Mouse (Mus musculus) myocyte (in vitro differentiated cells): ENCODE measurements around the gene Sin3a.

Experiments used
- CEBPB ChIP-seq: IDR thresholded peaks from 2 replicates; pipeline ENCODE4 v1.6.1; 2011; ENCODE audit warnings: mild to moderate bottlenecking, moderate library complexity; ENCODE audit not compliant: poor library complexity, insufficient read depth, severe bottlenecking
- E2F4 ChIP-seq: IDR thresholded peaks from one replicate; pipeline ENCODE4 v1.6.1; 2011; ENCODE audit warnings: mild to moderate bottlenecking, control low read depth, moderate library complexity; ENCODE audit not compliant: insufficient read depth
- MAX ChIP-seq: IDR thresholded peaks from one replicate; pipeline ENCODE4 v1.6.1; 2011; ENCODE audit warnings: low read depth, mild to moderate bottlenecking, control low read depth
- MYOG ChIP-seq, 3 experiments: IDR thresholded peaks; one replicate each; pipeline ENCODE4 v1.6.1; 2011; ENCODE audit warnings: control low read depth in 2 of 3, low read depth in 2 of 3, mild to moderate bottlenecking in 2 of 3; ENCODE audit not compliant: insufficient read length in 2 of 3, control insufficient read depth in 1 of 3, insufficient read depth in 1 of 3
- POLR2A ChIP-seq: IDR thresholded peaks from one replicate; pipeline ENCODE4 v1.6.1; 2011; ENCODE audit warnings: low read depth, mild to moderate bottlenecking, control low read depth, moderate library complexity; ENCODE audit not compliant: insufficient read length
- POLR2AphosphoS2 ChIP-seq: IDR thresholded peaks from one replicate; pipeline ENCODE4 v1.6.1; 2011; ENCODE audit warnings: low read depth, control low read depth; ENCODE audit not compliant: insufficient read length
- REST ChIP-seq: IDR thresholded peaks from one replicate; pipeline ENCODE4 v1.6.1; 2011; ENCODE audit warnings: mild to moderate bottlenecking, control low read depth, moderate library complexity; ENCODE audit not compliant: insufficient read depth, insufficient read length
- SRF ChIP-seq: IDR thresholded peaks from one replicate; pipeline ENCODE4 v1.6.1; 2011; ENCODE audit warnings: low read depth; ENCODE audit not compliant: control insufficient read depth, insufficient read length
- TCF12 ChIP-seq: IDR thresholded peaks from one replicate; pipeline ENCODE4 v1.6.1; 2011; ENCODE audit warnings: mild to moderate bottlenecking, control low read depth; ENCODE audit not compliant: poor library complexity, insufficient read depth, severe bottlenecking
- USF1 ChIP-seq: IDR thresholded peaks from one replicate; pipeline ENCODE4 v1.6.1; 2011; ENCODE audit warnings: low read depth, mild to moderate bottlenecking, control low read depth, moderate library complexity

- no peak for TF ChIP-seq SRF
- TF ChIP-seq POLR2A: no peak
- no peak for TF ChIP-seq POLR2AphosphoS2
- TF ChIP-seq USF1: no peak
- no peak for TF ChIP-seq TCF12
- no peak for TF ChIP-seq MAX
- no peak for TF ChIP-seq MYOG (IDR thresholded peaks at IDR 0.05; ENCODE audit: control insufficient read depth in 1 of 3, insufficient read depth in 1 of 3, insufficient read length in 2 of 3, low read depth in 2 of 3)
- no peak for TF ChIP-seq REST
- no peak for TF ChIP-seq E2F4
- TF ChIP-seq CEBPB: no peak
Observed at GRCm38 (mm10) chr9:57163137-57163536, 91.3 kb downstream of the Sin3a start.
